Mouse (Mus musculus): ENCODE measurements at regions not wholly inside any gene's neighbourhood (a gene's known extent, or its start where the extent isn't known, plus 50 kb on each side); places are given as distances from the start of the nearest gene placed in this dataset.

- H3K9me3 ChIP-seq (ENCODE audit: control insufficient read depth, low read length): no peaks in the 10 kb centered on the region
- peaks cover 20% of the 10 kb centered on the region for H3K4me1 ChIP-seq (ENCODE audit: control insufficient read depth, insufficient read depth, low read length)
- H3K36me3 ChIP-seq (ENCODE audit: control insufficient read depth, insufficient read depth, low read length): no peaks in the 10 kb centered on the region
- H3K27ac ChIP-seq (ENCODE audit: low read depth, low read length): peak overlapping the region; percentile 85
- no peaks in the 10 kb centered on the region for H3K27me3 ChIP-seq (ENCODE audit: control insufficient read depth, insufficient read depth, low read length)
- 48% methylated on average over 14 of the region's 14 CpGs for WGBS
- DNase-seq (ENCODE audit: low spot score) (peak; percentile 78), ATAC-seq (ENCODE audit: insufficient read depth, low FRiP score, low TSS enrichment) (peak; percentile 93)
- no peak overlapping the region for H3K4me2 ChIP-seq (ENCODE audit: low read depth)
- H3K4me3 ChIP-seq (ENCODE audit: low read depth, low read length): no peak overlapping the region
- H3K9ac ChIP-seq (ENCODE audit: low read length): peak overlapping the region; percentile 41
Observed at GRCm38 (mm10) chr4:127640251-127641085, 282.5 kb upstream of the Gjb5 start.

DNA sequence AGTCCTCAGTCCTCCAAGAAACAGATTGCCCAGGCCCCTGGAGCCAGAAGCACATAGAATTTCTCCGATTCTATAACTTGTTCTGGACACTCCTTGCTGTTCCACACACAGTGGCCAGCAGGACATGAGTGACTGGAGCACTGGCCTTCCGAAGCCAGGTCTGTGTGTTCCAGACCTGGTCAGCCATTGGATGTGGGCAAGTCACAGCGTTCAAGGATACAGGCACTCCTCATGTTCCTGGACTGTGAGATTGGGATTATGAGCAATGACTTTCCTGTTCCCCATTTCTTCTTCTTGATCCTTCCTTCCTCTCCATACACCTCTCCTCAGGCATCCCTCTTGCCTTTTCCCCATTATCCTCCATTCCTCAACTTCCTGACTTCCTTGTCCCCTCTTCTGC, 281.8 kb upstream of the Gjb5 start:
- Histone ChIP-seq H3K27ac (ENCODE audit: low read depth, low read length) (no peak overlapping the region), H3K9ac (ENCODE audit: low read length) (no peak overlapping the region), H3K27me3 (ENCODE audit: control insufficient read depth, insufficient read depth, low read length) (no peaks in the 10 kb centered on the region), H3K4me2 (ENCODE audit: low read depth) (no peak overlapping the region), H3K36me3 (ENCODE audit: control insufficient read depth, insufficient read depth, low read length) (no peaks in the 10 kb centered on the region), H3K4me3 (ENCODE audit: low read depth, low read length) (no peak overlapping the region), H3K9me3 (ENCODE audit: control insufficient read depth, low read length) (no peaks in the 10 kb centered on the region), H3K4me1 (ENCODE audit: control insufficient read depth, insufficient read depth, low read length) (peaks cover 20% of the 10 kb centered on the region)
- DNase-seq (ENCODE audit: low spot score) (no peak), ATAC-seq (ENCODE audit: insufficient read depth, low FRiP score, low TSS enrichment) (no peak)
- 92% methylated on average over 3 of the region's 3 CpGs for WGBS

DNA sequence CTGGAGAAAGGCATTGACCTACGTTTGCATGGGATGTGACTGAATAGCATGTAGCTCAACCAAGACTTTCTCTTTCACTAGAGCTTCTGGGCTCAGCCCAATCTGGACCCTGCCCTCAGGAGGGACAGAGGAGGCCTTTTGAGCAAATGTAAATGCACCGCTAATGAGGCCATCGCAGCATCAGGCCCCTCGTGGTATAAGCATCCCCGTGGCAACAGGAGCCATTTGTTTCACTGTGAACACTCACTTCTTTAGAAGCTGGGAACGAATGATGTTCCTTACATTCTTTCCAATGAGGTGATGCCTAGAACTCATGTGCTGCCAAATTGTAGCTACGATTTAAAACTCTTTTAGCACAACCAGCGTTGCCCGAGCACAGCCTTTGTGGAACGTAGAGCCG, 279.0 kb upstream of the Gjb5 start:
- Histone ChIP-seq H3K27ac (ENCODE audit: low read depth, low read length) (no peak overlapping the region), H3K9me3 (ENCODE audit: control insufficient read depth, low read length) (no peaks in the 10 kb centered on the region), H3K9ac (ENCODE audit: low read length) (no peak overlapping the region), H3K27me3 (ENCODE audit: control insufficient read depth, insufficient read depth, low read length) (no peaks in the 10 kb centered on the region), H3K36me3 (ENCODE audit: control insufficient read depth, insufficient read depth, low read length) (no peaks in the 10 kb centered on the region), H3K4me2 (ENCODE audit: low read depth) (no peak overlapping the region), H3K4me3 (ENCODE audit: low read depth, low read length) (no peak overlapping the region), H3K4me1 (ENCODE audit: control insufficient read depth, insufficient read depth, low read length) (peaks cover 20% of the 10 kb centered on the region)
- ATAC-seq (ENCODE audit: insufficient read depth, low FRiP score, low TSS enrichment) (no peak), DNase-seq (ENCODE audit: low spot score) (peak; percentile 40)
- 39% methylated on average over 11 of the region's 11 CpGs for WGBS

DNA sequence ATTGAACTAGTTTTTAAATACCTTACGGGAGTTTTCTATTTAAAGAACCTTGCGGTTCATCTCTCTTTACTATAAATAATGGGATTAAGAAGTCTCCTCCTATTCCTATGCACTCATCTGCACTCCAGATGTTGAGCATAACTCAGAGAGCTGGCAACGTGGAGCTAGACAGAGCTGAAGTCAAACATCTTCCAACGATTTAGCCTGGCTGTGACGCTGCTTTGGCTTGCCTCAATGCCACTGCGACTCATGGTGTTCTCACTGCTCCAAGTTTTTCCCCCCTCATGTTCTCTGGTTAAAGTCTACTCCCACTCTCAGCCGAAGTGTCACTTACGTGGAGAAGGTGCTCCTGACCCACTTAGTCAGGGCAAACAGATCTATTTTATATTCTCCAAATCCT, 277.3 kb upstream of the Gjb5 start:
- Histone ChIP-seq H3K36me3 (ENCODE audit: control insufficient read depth, insufficient read depth, low read length) (no peaks in the 10 kb centered on the region), H3K27ac (ENCODE audit: low read depth, low read length) (no peak overlapping the region), H3K27me3 (ENCODE audit: control insufficient read depth, insufficient read depth, low read length) (no peaks in the 10 kb centered on the region), H3K9ac (ENCODE audit: low read length) (no peak overlapping the region), H3K4me2 (ENCODE audit: low read depth) (no peak overlapping the region), H3K4me1 (ENCODE audit: control insufficient read depth, insufficient read depth, low read length) (peaks cover 10% of the 10 kb centered on the region), H3K4me3 (ENCODE audit: low read depth, low read length) (no peak overlapping the region), H3K9me3 (ENCODE audit: control insufficient read depth, low read length) (no peaks in the 10 kb centered on the region)
- DNase-seq (ENCODE audit: low spot score): no peak
- ATAC-seq (ENCODE audit: insufficient read depth, low FRiP score, low TSS enrichment): no peak
- 73% methylated on average over 8 of the region's 8 CpGs for WGBS

- Histone ChIP-seq H3K27ac (ENCODE audit: low read depth, low read length) (no peak overlapping the region), H3K9me3 (ENCODE audit: control insufficient read depth, low read length) (no peaks in the 10 kb centered on the region), H3K9ac (ENCODE audit: low read length) (no peak overlapping the region), H3K36me3 (ENCODE audit: control insufficient read depth, insufficient read depth, low read length) (no peaks in the 10 kb centered on the region), H3K4me2 (ENCODE audit: low read depth) (no peak overlapping the region), H3K4me1 (ENCODE audit: control insufficient read depth, insufficient read depth, low read length) (no peaks in the 10 kb centered on the region), H3K27me3 (ENCODE audit: control insufficient read depth, insufficient read depth, low read length) (no peaks in the 10 kb centered on the region), H3K4me3 (ENCODE audit: low read depth, low read length) (no peak overlapping the region)
- DNase-seq (ENCODE audit: low spot score) (peak; percentile 72), ATAC-seq (ENCODE audit: insufficient read depth, low FRiP score, low TSS enrichment) (no peak)
- WGBS: 7% methylated on average over 14 of the region's 14 CpGs
Observed at GRCm38 (mm10) chr4:127619870-127620269, 261.9 kb upstream of the Gjb5 start.

- WGBS: 51% methylated on average over 8 of the region's 8 CpGs
- Histone ChIP-seq H3K27ac (ENCODE audit: low read depth, low read length) (no peak overlapping the region), H3K4me2 (ENCODE audit: low read depth) (no peak overlapping the region), H3K36me3 (ENCODE audit: control insufficient read depth, insufficient read depth, low read length) (no peaks in the 10 kb centered on the region), H3K27me3 (ENCODE audit: control insufficient read depth, insufficient read depth, low read length) (no peaks in the 10 kb centered on the region), H3K4me3 (ENCODE audit: low read depth, low read length) (no peak overlapping the region), H3K9me3 (ENCODE audit: control insufficient read depth, low read length) (no peaks in the 10 kb centered on the region), H3K9ac (ENCODE audit: low read length) (no peak overlapping the region), H3K4me1 (ENCODE audit: control insufficient read depth, insufficient read depth, low read length) (no peaks in the 10 kb centered on the region)
- no peak for ATAC-seq (ENCODE audit: insufficient read depth, low FRiP score, low TSS enrichment)
- no peak for DNase-seq (ENCODE audit: low spot score)
Observed at GRCm38 (mm10) chr4:127612761-127613160, 254.8 kb upstream of the Gjb5 start.

DNA sequence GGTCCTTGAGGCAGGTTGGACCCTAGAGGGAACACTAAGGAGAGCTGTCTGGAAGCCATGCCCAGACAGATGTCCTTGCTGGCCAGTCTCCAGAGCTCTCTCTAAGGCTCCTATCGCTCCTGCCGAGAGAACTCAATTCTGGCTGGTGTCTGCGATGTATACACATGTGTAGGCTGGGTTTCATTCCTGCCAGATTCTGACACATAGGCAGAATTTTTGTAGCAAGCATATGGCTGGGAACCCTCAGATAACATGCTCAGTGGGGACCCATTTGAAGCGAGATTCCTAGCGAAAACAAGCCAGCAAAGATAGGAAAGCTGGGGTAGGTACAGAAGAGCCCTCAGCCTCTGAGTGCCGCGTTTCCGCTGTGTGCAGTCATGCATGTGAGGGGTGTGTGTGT, 242.9 kb upstream of the Gjb5 start:
- Histone ChIP-seq H3K4me2 (ENCODE audit: low read depth) (no peak overlapping the region), H3K36me3 (ENCODE audit: control insufficient read depth, insufficient read depth, low read length) (no peaks in the 10 kb centered on the region), H3K9ac (ENCODE audit: low read length) (no peak overlapping the region), H3K27ac (ENCODE audit: low read depth, low read length) (no peak overlapping the region), H3K4me1 (ENCODE audit: control insufficient read depth, insufficient read depth, low read length) (no peaks in the 10 kb centered on the region), H3K27me3 (ENCODE audit: control insufficient read depth, insufficient read depth, low read length) (no peaks in the 10 kb centered on the region), H3K9me3 (ENCODE audit: control insufficient read depth, low read length) (no peaks in the 10 kb centered on the region), H3K4me3 (ENCODE audit: low read depth, low read length) (no peak overlapping the region)
- DNase-seq (ENCODE audit: low spot score) (no peak), ATAC-seq (ENCODE audit: insufficient read depth, low FRiP score, low TSS enrichment) (no peak)
- 85% methylated on average over 8 of the region's 8 CpGs for WGBS

- no peaks in the 10 kb centered on the region for H3K4me1 ChIP-seq (ENCODE audit: control insufficient read depth, insufficient read depth, low read length)
- H3K9ac ChIP-seq (ENCODE audit: low read length): no peak overlapping the region
- no peak overlapping the region for H3K4me2 ChIP-seq (ENCODE audit: low read depth)
- H3K36me3 ChIP-seq (ENCODE audit: control insufficient read depth, insufficient read depth, low read length): no peaks in the 10 kb centered on the region
- ATAC-seq (ENCODE audit: insufficient read depth, low FRiP score, low TSS enrichment) (no peak), DNase-seq (ENCODE audit: low spot score) (no peak)
- no peaks in the 10 kb centered on the region for H3K27me3 ChIP-seq (ENCODE audit: control insufficient read depth, insufficient read depth, low read length)
- WGBS: 85% methylated on average over 3 of the region's 3 CpGs
- no peak overlapping the region for H3K4me3 ChIP-seq (ENCODE audit: low read depth, low read length)
- H3K27ac ChIP-seq (ENCODE audit: low read depth, low read length): no peak overlapping the region
- no peaks in the 10 kb centered on the region for H3K9me3 ChIP-seq (ENCODE audit: control insufficient read depth, low read length)
Observed at GRCm38 (mm10) chr4:127598610-127599009, 240.6 kb upstream of the Gjb5 start.

DNA sequence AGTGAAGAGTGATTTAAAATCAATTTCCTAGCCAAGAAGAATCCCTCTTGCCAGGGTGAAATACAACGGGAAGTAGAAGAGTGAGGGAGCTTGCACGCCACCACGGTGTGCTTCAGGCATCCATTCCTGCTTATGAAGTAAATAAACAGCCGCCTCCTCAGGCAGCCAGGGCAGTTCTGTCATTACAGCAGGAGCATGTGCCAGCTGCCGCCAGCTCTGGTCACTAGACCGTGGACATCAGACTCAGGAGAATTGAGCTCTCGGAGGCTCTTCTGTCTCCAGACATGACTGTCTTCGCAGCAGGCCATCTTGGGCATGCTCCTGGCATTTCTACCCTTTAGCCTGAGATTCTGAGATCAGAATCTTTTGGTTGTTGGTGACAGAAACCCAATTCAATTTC, 236.1 kb upstream of the Gjb5 start:
- Histone ChIP-seq H3K4me2 (ENCODE audit: low read depth) (no peak overlapping the region), H3K4me3 (ENCODE audit: low read depth, low read length) (no peak overlapping the region), H3K36me3 (ENCODE audit: control insufficient read depth, insufficient read depth, low read length) (no peaks in the 10 kb centered on the region), H3K27ac (ENCODE audit: low read depth, low read length) (no peak overlapping the region), H3K4me1 (ENCODE audit: control insufficient read depth, insufficient read depth, low read length) (no peaks in the 10 kb centered on the region), H3K9me3 (ENCODE audit: control insufficient read depth, low read length) (no peaks in the 10 kb centered on the region), H3K27me3 (ENCODE audit: control insufficient read depth, insufficient read depth, low read length) (no peaks in the 10 kb centered on the region), H3K9ac (ENCODE audit: low read length) (no peak overlapping the region)
- ATAC-seq (ENCODE audit: insufficient read depth, low FRiP score, low TSS enrichment) (no peak), DNase-seq (ENCODE audit: low spot score) (no peak)
- WGBS: 76% methylated on average over 8 of the region's 8 CpGs
